Mouse (Mus musculus): ENCODE results near the gene Ccdc191. TPM values are rescaled to one million over a fixed set of nuclear protein-coding genes. Genes with fewer than 3 reads are reported as not detected.

The Ccdc191 gene
- 8.0 TPM for polyA plus RNA-seq (2017; shearing (Covaris generic))

GRCm38 (mm10) chr16:43889208-43890004, at the start of gene Ccdc191:
Gene Ccdc191, plus strand, starts transcription at chr16:43889800.

GRCm38 (mm10) chr16:43926341-43926859, 36.8 kb downstream of the Ccdc191 start, which contains the start of gene Qtrt2:
Gene Qtrt2, minus strand, starts transcription at chr16:43926809.

GRCm38 (mm10) chr16:43979328-43980109, 89.9 kb downstream of the Ccdc191 start, which contains the start of gene Zdhhc23:
Gene Zdhhc23, minus strand, starts transcription at chr16:43979791.

Other genes with a start within 250 kb of the Ccdc191 start
- 148 TPM for gene Tigit, start 225.7 kb upstream of the Ccdc191 start, polyA plus RNA-seq (2017; shearing (Covaris generic))
- not detected for gene Drd3, start 135.8 kb upstream of the Ccdc191 start, polyA plus RNA-seq (2017; shearing (Covaris generic))
- gene Qtrt2, start 37.0 kb downstream of the Ccdc191 start, polyA plus RNA-seq (2017; shearing (Covaris generic)) = 28.9 TPM
- 12.6 TPM for gene Zdhhc23, start 90.0 kb downstream of the Ccdc191 start, polyA plus RNA-seq (2017; shearing (Covaris generic))
- gene Gramd1c, start 173.5 kb downstream of the Ccdc191 start, polyA plus RNA-seq (2017; shearing (Covaris generic)) = 4.0 TPM
- 21.7 TPM for gene Atp6v1a, start 249.9 kb downstream of the Ccdc191 start, polyA plus RNA-seq (2017; shearing (Covaris generic))

Data from effector memory CD4-positive, alpha-beta T cell, adult 5 months (primary cell).